Mouse (Mus musculus): ENCODE results near the gene Insc.
A peak's percentile ranks its signal among the peaks of the same experiment; 100 is the strongest.
"Not testable (repeated sequence)": the region's sequence is repeated elsewhere in the genome, so short reads cannot be mapped to it uniquely, and the experiment has no call there.

The Insc gene

DNA sequence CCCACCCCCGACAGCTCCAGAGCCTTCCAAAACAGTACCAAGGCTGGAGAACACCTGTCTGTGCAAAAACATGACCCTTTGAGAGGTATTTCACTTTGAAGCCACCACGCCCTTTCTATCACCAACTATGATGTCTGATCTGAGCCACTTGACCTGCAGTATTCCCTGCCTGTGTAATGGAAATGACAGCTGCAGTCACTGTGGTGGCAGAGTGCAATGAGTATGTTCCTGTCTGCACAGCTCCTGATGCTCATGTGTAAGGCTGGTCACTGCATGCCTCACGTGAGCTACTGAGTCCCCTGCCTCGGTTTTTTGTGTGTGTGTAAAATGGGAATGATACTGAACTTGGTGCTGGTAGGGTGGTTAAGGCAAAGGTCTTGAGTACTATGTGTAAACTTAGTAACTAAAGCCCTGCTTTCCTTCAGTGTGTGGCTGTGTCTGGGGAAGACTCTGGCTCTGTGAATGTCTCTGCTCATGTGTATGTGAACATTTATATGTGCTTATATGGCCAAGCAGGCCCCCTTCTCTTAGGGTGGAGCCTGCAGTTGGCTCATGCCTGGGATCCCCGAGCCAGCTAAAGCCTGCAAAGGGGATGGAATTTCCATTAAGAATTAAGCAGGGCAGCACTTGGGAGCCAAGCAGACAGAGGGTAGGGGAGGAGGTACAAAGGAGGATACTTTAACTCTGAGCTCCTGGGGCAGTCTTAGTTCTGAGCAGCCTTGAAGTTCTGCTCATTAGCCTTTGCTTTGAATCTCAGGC lies at the start of gene Insc:
Gene Insc, plus strand, starts transcription at position 673 of the 759 bp plus-strand sequence.
- no peak for DNase-seq (ENCODE audit: low spot score)

GRCm38 (mm10) chr7:114700871-114701270 lies 42.6 kb upstream of the Insc start:
- DNase-seq (ENCODE audit: low spot score) = no peak

GRCm38 (mm10) chr7:114706716-114707115 lies 36.8 kb upstream of the Insc start:
- no peak for DNase-seq (ENCODE audit: low spot score)

- no peak for DNase-seq (ENCODE audit: low spot score)
These were observed 36.1 kb upstream of the Insc start for GRCm38 (mm10) chr7:114707398-114707797.

DNA sequence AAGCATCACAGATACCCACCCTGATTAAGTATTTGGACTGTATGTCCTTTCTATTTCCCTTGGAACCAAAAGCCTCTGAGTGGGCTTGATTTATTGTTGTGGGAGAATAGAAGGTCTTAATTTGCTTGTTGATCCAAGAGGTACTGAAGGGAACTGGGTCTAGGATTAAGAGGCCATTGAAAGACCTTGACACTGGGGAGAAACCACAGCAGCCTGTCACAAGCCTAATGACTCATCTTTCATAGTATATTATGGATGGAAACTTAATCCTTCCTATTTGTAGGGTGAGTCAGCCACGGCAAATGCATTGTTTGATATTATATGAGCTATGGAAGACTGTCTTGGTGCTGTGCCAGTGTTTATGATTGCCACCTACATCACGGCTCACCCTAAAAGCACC lies 33.1 kb upstream of the Insc start:
- DNase-seq (ENCODE audit: low spot score) = no peak

DNA sequence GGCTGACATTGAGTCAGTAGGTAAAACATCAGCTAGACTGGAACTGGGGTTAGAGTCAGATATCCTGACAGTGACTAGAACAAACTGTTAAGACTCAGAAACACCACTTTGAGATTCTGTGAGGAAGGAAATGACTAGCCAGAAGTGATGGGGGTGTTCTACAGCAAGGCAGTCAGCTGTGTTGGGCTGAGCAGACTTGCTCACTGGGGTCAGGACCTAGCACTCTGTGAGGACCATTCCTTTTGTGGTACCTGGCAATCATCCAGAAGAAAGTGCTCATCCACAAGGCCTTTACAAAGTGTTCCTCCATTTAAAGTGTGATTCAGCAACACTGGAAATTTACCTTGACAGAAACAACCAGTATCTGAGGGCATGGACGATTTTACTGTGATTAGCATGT lies 31.0 kb upstream of the Insc start:
- no peak for DNase-seq (ENCODE audit: low spot score)

DNA sequence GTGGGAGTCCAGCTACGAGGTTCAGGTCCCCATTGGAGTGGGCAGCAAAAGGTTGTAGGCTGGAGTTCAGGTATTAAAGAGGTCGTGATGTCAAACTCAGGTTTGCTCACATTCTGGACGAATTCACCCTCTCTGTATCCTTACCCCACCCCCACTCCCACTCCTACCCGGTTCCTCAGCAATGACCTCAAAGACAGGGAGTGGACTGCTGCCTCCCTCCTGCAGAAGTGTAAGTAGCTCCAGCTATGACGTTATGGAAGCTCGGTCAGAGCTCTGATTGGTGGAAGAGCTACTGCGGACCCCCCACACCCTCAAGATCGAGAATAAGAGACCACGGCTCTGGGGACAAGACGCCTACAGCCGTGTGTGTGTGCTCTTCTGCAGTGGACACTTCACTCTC lies 25.2 kb upstream of the Insc start, which contains the start of gene Calcb:
Gene Calcb, plus strand, starts transcription at position 344 of the 400 bp plus-strand sequence.
- DNase-seq (ENCODE audit: low spot score) = no peak

DNA sequence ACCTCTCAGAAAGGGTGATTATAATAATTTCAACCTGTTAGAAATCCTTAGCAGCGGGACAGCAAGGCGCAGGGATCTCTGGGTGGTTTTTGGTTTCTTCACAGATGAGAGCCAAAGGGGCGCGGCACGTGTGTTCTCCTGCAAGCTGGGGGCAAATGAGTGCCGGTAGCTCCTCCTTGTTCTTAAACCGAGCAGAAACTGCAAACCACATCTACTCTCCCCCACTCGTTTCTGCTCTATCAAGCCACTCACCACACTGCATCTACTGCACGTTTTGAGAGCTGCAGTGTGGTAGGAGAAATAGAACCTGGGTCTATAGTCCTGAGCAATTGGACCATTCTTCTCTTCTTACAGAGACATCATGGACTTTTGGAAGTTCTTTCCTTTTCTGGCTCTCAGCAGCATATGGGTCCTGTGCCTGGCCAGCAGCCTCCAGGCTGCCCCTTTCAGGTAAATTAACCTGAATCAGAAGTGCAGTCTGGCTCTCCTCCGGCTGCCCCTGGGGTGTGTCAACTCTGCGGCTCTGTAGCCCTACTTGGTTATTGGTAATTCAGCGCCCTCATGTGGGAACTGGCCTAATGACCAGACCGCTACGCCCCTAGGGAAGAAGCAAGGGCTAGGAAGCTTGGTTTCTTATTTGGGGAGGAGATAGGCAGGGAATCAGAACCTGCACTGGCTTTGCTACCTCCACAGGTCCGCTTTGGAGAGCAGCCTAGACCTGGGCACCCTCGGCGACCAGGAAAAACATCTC lies 23.9 kb upstream of the Insc start:
- peak; percentile 39 for DNase-seq (ENCODE audit: low spot score)

DNA sequence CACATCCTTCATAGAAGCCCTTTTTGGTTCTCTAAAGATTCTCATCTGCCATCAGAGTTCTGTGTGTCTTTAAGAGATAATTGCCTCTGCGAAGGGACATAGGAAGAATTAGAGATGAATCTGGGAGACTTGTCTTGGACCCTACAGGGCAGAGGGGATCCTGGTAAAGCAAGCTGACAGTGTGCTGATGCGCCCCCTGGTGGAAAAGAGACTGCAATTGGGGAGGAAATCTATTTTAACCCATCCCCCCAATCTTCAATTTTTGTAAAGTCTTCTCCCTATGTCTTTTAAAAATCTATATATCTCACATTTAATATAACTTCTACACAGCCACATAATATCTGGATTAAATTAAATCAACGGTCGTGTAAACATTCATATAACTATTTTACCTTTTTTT lies 13.8 kb upstream of the Insc start:
- DNase-seq (ENCODE audit: low spot score) = not testable (repeated sequence)

DNA sequence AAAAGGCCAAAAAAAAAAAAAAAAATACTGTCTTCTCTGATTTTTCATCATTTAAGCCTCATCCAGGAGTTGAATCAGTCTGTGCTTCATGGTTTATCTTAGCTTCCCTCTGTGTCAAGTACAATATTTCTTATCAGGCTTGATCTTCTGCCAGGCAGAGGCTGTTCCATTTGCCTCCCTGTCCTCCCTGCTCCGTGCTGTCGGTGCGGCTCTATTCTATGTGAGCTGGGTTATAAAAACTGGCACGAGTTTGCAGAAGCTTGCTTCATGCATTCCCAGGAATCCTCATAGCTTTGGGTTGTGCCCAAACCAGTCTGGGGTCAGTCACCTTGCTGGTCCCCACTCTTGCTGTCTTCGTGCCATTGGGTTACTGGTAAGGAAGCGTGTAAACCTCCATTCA lies 12.3 kb upstream of the Insc start:
- no peak for DNase-seq (ENCODE audit: low spot score)

GRCm38 (mm10) chr7:114731700-114732099 lies 11.8 kb upstream of the Insc start:
- not testable (repeated sequence) for DNase-seq (ENCODE audit: low spot score)

DNA sequence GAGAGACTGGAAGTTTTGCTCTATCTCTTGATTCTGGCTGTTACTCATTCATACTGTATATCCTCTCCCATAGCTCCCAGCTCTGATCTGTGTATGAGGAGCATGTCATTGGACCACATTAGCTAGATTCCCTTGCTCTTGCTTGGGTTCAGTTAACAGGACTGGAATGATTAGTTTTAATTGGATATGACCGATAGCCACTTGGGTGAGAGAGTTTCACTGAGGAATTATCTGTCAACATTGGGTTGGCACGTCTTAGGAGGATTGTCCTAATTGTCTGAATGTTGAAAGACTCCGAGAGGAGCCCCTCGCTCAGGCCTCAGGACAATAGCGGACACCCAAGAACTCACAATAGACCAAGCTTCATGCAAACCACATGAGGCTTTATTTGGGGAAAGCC lies 7.2 kb upstream of the Insc start:
- no peak for DNase-seq (ENCODE audit: low spot score)

GRCm38 (mm10) chr7:114738166-114738565 lies 5.3 kb upstream of the Insc start:
- DNase-seq (ENCODE audit: low spot score) = no peak

GRCm38 (mm10) chr7:114740360-114741165 lies 2.9 kb upstream of the Insc start:
- no peak for DNase-seq (ENCODE audit: low spot score)

GRCm38 (mm10) chr7:114744639-114745245 lies 1.2 kb downstream of the Insc start:
- no peak for DNase-seq (ENCODE audit: low spot score)

- no peak for DNase-seq (ENCODE audit: low spot score)
These were observed 2.2 kb downstream of the Insc start for GRCm38 (mm10) chr7:114745481-114746271.

GRCm38 (mm10) chr7:114747596-114747995 lies 4.1 kb downstream of the Insc start:
- no peak for DNase-seq (ENCODE audit: low spot score)

DNA sequence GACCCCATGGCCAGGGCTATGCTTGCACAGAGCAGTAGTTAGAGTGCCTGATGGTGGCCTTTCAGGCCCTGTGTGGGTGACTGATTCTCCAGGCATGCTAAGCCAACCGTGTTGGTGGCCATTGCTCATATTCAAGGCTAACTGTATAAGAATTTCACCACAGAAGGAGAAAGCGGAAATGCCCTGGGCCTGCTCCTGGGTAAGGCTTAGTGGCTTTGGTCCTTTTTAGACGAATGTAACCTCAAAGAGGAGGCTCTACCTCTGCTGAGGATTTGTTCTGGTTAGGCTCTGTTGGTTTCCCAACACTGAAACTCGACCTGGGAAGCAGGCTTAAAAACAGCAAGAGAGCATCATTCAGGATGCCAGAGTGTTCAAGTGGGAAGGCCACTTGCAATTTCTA lies 4.7 kb downstream of the Insc start:
- no peak for DNase-seq (ENCODE audit: low spot score)

DNA sequence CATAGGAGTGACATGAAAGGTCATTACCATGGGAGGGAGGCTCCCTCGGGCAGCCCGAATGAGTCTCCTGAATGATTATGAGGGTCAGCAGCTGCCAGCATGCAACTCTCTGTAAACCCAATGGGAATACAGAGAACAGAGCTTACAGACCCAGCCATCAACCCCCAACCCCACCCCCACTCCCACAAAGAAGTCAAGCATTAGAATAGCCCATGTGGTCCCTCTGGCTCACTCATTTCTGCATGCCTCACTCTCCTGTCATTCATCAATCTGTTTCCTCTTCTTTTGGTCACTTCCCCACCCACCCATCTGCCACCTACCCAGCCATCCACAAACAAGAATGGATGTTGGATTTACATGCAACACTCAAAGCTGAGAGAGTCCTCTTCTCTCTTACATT lies 10.0 kb downstream of the Insc start:
- DNase-seq (ENCODE audit: low spot score) = no peak

DNA sequence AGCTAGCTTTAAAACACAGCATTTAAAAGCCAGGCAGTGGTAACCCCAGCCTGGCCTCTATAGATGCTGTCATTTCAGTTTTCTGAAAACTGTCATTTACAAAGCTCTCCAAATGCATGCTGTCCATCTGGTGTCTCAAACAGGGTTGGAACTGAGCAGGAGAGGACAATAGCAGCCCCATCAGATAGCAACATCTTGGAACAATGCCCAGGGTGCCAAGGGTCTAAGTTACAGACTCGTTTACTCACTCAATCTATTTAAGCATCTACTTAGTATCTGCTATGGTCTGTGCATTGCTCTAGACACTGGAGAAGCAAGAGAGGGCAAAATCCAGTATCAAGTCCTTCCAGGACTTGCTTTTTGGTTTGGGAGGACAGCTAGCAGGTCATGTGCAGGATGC lies 10.7 kb downstream of the Insc start:
- DNase-seq (ENCODE audit: low spot score) = no peak

DNA sequence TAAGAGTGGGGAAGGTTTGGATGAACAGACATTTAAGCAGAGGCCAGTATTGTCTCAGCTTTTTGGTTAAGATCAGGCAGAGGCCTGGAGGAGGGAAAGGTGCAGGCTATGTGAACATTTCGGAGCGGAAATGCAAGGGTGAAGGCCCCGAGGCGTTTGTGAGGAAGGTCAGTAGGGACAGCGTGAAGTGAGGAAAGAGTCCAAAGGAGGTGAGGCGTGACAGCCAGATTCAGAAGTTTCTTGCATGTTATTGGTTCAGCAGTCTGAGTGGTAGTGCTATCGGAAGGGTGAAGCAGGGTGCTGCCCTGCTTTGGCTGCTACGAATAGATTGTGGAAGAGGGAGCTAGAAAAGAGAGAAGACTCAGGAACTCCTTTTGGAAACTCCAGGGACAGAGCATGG lies 11.1 kb downstream of the Insc start:
- DNase-seq (ENCODE audit: low spot score) = no peak
